Mouse (Mus musculus): ENCODE results near the gene Cphx2. TPM values are rescaled to one million over a fixed set of nuclear protein-coding genes. Genes with fewer than 3 reads are reported as not detected.

Gene Cphx2
- polyA plus RNA-seq (2015; fragmentation: Nextera tagmentation; extraction: Ambion mirVana) = not detected in 2 replicates

DNA sequence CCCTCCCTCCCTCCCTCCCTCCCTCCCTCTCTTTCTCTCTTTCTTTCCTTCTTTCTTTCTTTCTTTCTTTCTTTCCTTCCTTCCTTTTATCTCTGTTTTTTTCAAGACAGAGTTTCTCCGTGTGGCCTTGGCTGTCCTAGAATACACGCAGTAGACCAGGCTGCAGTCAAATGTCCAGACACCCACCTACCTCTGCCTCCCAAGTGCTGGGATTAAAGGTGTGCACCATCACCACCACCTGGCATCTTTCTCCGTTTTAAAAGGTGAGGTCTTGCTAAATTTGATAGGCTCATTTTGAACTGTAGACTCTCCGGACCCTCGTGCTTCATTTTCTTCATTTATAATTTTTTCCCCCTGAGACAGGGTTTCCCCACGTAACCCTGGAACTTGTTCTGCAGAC is at the start of gene Cphx2:
TSS of gene Cphx2 (plus strand) at position 301 of the 400 bp plus-strand sequence.

DNA sequence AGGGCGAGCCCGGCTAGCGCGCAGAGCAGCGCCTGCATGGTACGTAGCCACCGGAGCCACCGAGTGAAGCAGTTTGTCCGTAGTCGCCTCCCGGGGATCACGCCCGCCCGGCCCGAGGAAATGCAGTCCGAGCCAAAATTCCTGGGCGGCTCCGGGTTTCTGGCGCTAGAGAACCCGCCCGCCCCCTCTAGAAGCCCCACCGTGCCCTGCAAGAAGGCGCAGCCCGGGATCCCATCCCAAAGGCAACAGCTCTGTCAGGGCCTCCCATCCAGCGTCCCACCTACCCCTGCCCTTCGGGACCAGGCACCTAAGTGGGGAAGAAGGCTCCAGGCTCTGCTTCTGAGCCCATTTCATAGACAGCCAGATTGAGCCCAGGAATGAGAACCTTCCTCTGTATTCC is 38.7 kb upstream of the Cphx2 start, which contains the start of gene Gm9780:
TSS of gene Gm9780 (minus strand) at position 101 of the 400 bp plus-strand sequence.

DNA sequence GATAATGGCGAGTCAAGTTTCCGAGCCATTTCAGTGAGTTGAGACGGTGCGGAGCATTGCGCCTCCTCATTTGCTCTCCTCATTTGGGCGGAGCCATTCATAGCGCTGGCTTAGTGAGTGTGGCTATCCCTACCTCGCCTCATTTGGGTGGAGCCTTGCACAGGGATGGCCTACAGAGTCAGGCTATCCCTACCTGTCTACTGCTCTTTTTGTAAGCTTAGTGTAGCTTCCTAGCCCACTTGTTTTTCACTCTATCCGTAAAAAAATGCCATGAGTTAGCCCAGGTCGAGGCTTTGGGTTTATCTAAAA is 14.0 kb upstream of the Cphx2 start, which contains the start of gene Tmem254c:
TSS of gene Tmem254c (minus strand) at position 31 of the 309 bp plus-strand sequence.

DNA sequence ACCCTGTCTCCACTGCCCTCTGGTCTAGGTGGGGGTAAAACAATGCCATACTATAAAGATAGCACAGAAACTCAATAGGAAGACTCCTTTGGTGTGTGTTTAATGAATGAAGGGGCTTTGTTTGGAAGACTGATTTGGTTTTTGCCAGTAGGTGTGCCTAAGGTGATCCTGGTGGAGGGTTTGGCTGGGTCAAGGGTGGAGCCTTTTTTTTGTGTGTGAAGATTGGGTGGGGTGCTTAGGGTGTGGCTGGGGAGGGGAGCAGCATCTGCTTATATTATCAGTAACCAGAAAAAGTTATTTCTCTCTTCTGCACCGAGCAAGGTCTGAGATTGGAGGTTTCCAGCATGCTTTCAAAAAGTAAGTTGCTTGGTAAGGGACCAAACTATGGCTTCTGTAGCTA is 681 bp downstream of the Cphx2 start, which contains the start of gene Cphx3:
TSS of gene Cphx3 (plus strand) at position 301 of the 400 bp plus-strand sequence.

GRCm38 (mm10) chr14:26118150-26118549 is 36.8 kb downstream of the Cphx2 start, which contains the start of gene Duxbl2:
TSS of gene Duxbl2 (plus strand) at chr14:26118349.

Other genes starting within 250 kb of the Cphx2 start
- gene Anxa11, start 239.4 kb upstream of the Cphx2 start, polyA plus RNA-seq (2015; fragmentation: Nextera tagmentation; extraction: Ambion mirVana) = 30.5 and 33.0 TPM in 2 replicates
- 7.1 and 9.6 TPM in 2 replicates for gene Plac9a, start 178.4 kb upstream of the Cphx2 start, polyA plus RNA-seq (2015; fragmentation: Nextera tagmentation; extraction: Ambion mirVana)
- gene Tmem254a, start 153.8 kb upstream of the Cphx2 start, polyA plus RNA-seq (2015; fragmentation: Nextera tagmentation; extraction: Ambion mirVana) = 2.7 and 3.7 TPM in 2 replicates
- not detected in 2 replicates for gene Cphx1, start 143.2 kb upstream of the Cphx2 start, polyA plus RNA-seq (2015; fragmentation: Nextera tagmentation; extraction: Ambion mirVana)
- gene Duxbl1, start 102.9 kb upstream of the Cphx2 start, polyA plus RNA-seq (2015; fragmentation: Nextera tagmentation; extraction: Ambion mirVana) = 1.3 and 2.0 TPM in 2 replicates
- 146 and 171 TPM in 2 replicates for gene Gm9780, start 38.8 kb upstream of the Cphx2 start, polyA plus RNA-seq (2015; fragmentation: Nextera tagmentation; extraction: Ambion mirVana)
- 55.7 and 56.5 TPM in 2 replicates for gene Tmem254c, start 14.2 kb upstream of the Cphx2 start, polyA plus RNA-seq (2015; fragmentation: Nextera tagmentation; extraction: Ambion mirVana)
- not detected in 2 replicates for gene Cphx3, start 781 bp downstream of the Cphx2 start, polyA plus RNA-seq (2015; fragmentation: Nextera tagmentation; extraction: Ambion mirVana)
- gene Duxbl2, start 36.8 kb downstream of the Cphx2 start, polyA plus RNA-seq (2015; fragmentation: Nextera tagmentation; extraction: Ambion mirVana) = 1.4 TPM in 2 replicates
- gene Plac9b, start 101.0 kb downstream of the Cphx2 start, polyA plus RNA-seq (2015; fragmentation: Nextera tagmentation; extraction: Ambion mirVana) = 135 and 174 TPM in 2 replicates
- 30.4 and 35.8 TPM in 2 replicates for gene Tmem254b, start 125.5 kb downstream of the Cphx2 start, polyA plus RNA-seq (2015; fragmentation: Nextera tagmentation; extraction: Ambion mirVana)
- gene Duxbl3, start 176.4 kb downstream of the Cphx2 start, polyA plus RNA-seq (2015; fragmentation: Nextera tagmentation; extraction: Ambion mirVana) = 0.44 and 0.53 TPM in 2 replicates

Measured in urinary bladder, postnatal 0 days (tissue).